Mouse (Mus musculus): ENCODE data around the gene Asf1b.

The Asf1b gene

GRCm38 (mm10) chr8:84019738-84020137, 64.4 kb downstream of the Asf1b start:
- no peak for DNase-seq (ENCODE audit: low spot score)

Measured in retina, embryonic 14.5 days (tissue).